Mouse (Mus musculus): Measurements from ENCODE around the gene Rem1. TPM values are rescaled to one million over a fixed set of nuclear protein-coding genes. Genes with fewer than 3 reads are reported as not detected.

Gene Rem1
- polyA plus RNA-seq (2017; shearing (Covaris generic)), result not detected

DNA sequence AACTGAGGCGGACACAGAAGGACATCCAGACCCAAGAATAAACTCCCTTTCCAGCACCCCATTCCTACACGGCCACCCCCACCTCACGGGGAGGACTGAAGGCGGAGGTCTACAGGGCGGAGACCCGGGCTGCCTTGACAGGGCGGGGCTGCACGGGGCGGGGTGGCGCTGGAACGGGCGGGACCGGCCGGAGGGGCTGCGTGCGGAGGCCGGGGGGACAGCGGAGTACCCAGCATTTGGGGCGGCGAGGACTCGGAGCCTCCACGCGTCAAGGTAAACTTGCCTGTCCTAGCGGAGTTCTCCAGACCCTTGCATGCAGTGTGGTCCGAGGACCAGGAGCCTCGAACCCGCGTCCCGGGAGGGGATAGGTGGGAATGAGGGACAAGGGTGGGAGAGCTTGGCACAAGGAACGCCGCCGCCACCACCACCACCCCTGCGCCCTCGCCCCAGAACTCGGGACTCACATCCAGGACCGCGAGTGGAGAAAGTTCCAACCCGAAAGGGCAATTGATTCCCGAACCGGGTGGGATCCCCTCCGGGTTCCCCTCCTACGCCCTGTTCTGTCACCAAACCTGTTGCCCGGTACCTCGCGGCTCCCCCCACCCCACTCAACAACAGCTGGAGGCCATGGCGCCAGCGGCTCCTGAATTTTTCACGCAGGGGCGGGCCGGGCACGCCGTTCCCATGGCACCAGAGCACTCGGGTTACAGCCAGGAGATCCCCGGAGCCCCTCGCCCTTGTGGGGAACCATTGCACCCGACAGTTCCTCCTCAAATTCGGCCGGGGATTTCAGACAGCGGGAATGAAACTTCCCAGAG is at the start of gene Rem1:
Rem1 (plus strand) TSS at position 178 of the 818 bp plus-strand sequence.

DNA sequence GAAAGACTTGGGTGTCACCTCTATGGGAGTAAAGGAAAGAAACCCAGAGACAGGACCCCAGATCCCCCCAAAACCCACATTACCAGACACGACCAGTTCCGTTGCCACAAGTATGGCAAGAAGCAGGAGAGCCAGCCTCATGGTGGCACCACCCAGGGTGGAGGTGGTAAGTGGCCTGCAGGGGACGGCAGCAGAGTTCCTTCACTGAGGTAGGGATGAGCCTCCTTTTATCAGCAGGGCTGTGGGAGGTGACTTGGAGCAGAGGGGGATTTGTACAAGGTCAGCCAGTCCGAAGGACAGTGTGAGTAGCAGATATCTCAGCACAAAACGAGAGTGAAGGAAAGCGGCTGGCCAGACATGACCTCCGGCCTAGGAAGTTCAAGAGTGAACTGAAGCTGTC is 46.6 kb upstream of the Rem1 start, which contains the start of gene Defb19:
Defb19 (minus strand) TSS at position 206 of the 400 bp plus-strand sequence.

DNA sequence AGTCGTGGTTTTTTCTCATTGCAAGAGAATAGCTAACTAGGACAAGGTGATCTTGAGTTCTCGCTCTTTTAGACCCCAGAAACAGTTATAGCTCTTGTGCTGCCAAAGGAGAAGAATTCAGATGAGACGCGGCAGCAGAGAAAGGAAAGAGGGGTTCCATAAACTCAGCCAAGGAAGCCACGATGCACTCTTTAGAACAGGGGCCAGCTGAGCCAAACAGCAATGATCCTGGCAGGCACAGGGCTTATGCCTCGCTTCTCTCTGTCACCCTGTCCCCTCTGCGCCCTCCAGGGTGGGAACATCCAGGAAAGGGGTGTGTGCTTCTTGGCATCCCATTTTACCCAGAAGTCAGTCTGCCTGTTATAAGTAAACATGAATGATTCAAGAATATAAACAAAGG is 27.5 kb upstream of the Rem1 start, which contains the start of gene Defb45:
Defb45 (minus strand) TSS at position 101 of the 400 bp plus-strand sequence.

DNA sequence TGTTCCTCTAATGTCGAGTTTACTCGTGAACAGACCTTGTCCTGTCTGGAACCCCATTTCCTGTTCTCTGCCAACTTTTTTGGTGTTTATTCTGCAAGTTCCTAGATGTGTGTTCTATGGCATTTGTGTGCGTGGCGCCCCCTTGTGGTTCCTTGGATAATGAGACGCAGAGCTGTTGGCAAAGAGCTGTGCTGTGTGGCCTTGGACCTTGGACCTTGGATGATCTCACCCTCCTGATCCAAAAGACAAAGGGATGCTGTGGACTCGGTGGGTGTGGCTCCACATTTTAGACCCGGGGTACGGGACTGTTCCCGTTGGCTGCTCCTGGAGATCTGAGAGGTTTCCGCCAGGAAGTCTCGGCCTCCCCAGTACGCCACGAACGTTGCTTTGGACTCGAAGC is 22.7 kb upstream of the Rem1 start, which contains the start of gene Defb36:
Defb36 (plus strand) TSS at position 271 of the 400 bp plus-strand sequence.

DNA sequence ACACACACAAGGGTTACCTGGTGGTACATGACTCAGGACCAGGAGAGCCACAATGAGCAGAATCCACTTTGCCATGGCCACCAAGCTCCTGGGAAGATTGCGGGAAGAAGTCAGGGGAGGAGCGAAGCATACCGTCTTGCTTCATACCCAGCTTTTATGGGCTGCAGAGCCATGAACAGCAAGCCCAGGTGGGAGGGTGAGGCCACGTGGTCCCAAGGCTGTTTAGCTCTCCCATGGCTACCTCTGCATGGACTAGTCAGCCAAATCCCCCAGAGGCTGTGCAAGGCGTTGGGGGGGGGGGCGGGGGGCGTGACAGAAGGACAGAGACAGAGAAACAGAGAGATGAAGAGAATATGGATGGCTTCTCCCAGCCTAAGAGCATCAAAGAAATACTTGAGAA is 3.8 kb upstream of the Rem1 start, which contains the start of gene Defb25:
Defb25 (minus strand) TSS at position 101 of the 400 bp plus-strand sequence.

DNA sequence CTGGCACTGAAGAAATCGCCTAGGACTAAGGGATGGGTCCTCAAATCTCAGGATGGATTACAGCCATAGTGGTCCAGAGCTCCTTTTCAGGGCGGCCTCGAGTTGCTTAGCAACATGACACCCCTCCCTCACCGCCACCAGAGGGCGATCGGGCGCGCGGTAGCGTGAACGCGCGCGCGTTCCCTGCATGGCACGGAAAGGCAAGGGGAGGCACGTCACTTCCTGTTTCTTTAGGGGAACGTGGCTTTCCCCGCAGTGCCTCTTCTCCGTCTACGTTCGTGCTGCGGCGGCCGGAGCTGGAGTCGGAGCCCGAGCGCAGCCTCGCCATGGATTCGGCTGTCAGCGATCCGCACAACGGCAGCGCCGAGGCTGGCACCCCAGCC is 42.5 kb downstream of the Rem1 start, which contains the start of gene H13:
H13 (plus strand) TSS at position 206 of the 383 bp plus-strand sequence.

Other genes with a start within 250 kb of the Rem1 start
- gene Sox12, start 228.9 kb upstream of the Rem1 start, polyA plus RNA-seq (2017; shearing (Covaris generic)), result 0.21 TPM
- gene Zcchc3, start 211.9 kb upstream of the Rem1 start, polyA plus RNA-seq (2017; shearing (Covaris generic)), result 0.93 TPM
- gene 6820408C15Rik, start 211.4 kb upstream of the Rem1 start, polyA plus RNA-seq (2017; shearing (Covaris generic)), result 0.62 TPM
- not detected for gene Defb23, start 162.3 kb upstream of the Rem1 start, polyA plus RNA-seq (2017; shearing (Covaris generic))
- gene Defb20, start 149.9 kb upstream of the Rem1 start, polyA plus RNA-seq (2017; shearing (Covaris generic)), result not detected
- gene Defb22, start 136.8 kb upstream of the Rem1 start, polyA plus RNA-seq (2017; shearing (Covaris generic)), result not detected
- not detected for gene Defb26, start 115.3 kb upstream of the Rem1 start, polyA plus RNA-seq (2017; shearing (Covaris generic))
- not detected for gene Defb28, start 108.7 kb upstream of the Rem1 start, polyA plus RNA-seq (2017; shearing (Covaris generic))
- gene Defb29, start 86.9 kb upstream of the Rem1 start, polyA plus RNA-seq (2017; shearing (Covaris generic)), result not detected
- not detected for gene Gm17416, start 57.6 kb upstream of the Rem1 start, polyA plus RNA-seq (2017; shearing (Covaris generic))
- not detected for gene Defb21, start 54.2 kb upstream of the Rem1 start, polyA plus RNA-seq (2017; shearing (Covaris generic))
- 1.1 TPM for gene Defb19, start 46.6 kb upstream of the Rem1 start, polyA plus RNA-seq (2017; shearing (Covaris generic))
- not detected for gene Defb45, start 27.6 kb upstream of the Rem1 start, polyA plus RNA-seq (2017; shearing (Covaris generic))
- not detected for gene Defb36, start 22.6 kb upstream of the Rem1 start, polyA plus RNA-seq (2017; shearing (Covaris generic))
- not detected for gene Defb25, start 3.9 kb upstream of the Rem1 start, polyA plus RNA-seq (2017; shearing (Covaris generic))
- 182 TPM for gene H13, start 42.5 kb downstream of the Rem1 start, polyA plus RNA-seq (2017; shearing (Covaris generic))
- gene Mcts2, start 60.1 kb downstream of the Rem1 start, polyA plus RNA-seq (2017; shearing (Covaris generic)), result 4.7 TPM
- gene Id1, start 109.3 kb downstream of the Rem1 start, polyA plus RNA-seq (2017; shearing (Covaris generic)), result 1.9 TPM
- gene Cox4i2, start 127.2 kb downstream of the Rem1 start, polyA plus RNA-seq (2017; shearing (Covaris generic)), result 0.54 TPM
- 101 TPM for gene Bcl2l1, start 204.8 kb downstream of the Rem1 start, polyA plus RNA-seq (2017; shearing (Covaris generic))
- 1.5 TPM for gene Tpx2, start 221.0 kb downstream of the Rem1 start, polyA plus RNA-seq (2017; shearing (Covaris generic))